Mouse (Mus musculus): ENCODE results near the gene Myocd. TPM values are rescaled to one million over a fixed set of nuclear protein-coding genes. Genes with fewer than 3 reads are reported as not detected.

The Myocd gene
- polyA plus RNA-seq, 1 experiment from 2014 or later: 1.4 TPM

DNA sequence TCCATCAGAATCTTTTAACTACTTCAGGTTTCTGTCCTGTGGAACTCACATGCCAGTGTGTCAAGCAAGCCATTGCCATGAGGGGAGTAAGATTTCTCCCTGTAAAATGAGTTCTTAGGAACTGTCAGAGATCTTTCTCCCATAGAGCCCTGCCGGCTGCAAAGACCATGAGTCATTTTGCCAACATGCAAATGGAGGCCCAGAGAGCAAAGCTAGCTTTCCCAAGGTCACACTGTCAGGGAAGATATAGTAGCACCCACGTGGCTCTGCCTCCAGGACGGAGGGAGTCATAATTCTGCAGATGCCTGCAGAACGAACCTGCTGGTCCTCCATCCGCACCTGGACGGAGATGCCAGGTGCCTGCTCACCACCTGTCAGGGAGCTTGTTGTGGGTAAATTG lies 6.3 kb downstream of the Myocd start:
- no peak overlapping the region for H3K27ac ChIP-seq (ENCODE audit: low read depth, low read length)

DNA sequence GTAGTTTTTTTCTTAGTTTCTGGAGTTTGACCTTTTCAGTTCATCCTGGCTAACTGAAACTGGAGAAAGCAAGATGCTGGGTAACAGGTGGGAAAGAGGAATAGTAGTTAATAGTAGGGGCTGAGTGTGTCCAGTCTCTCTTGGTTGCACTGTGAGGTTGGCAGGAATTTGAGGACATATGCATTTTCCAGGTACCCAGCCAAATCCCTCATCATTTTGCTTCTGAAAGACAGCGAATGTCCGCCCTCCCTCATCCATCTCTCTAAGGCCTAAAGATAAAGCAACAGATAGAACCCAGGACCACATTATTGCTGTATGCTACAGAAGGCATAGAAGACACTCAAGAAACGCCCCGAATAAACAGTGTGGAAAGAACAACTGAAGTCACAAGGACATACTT lies 10.8 kb downstream of the Myocd start:
- no peak overlapping the region for H3K4me2 ChIP-seq
- no peak for DNase-seq (ENCODE audit: low spot score)
- no peaks in the 10 kb centered on the region for H3K27me3 ChIP-seq (replicated peaks; ENCODE audit: control insufficient read depth, insufficient read depth, low read length)
- no peaks in the 10 kb centered on the region for H3K36me3 ChIP-seq (ENCODE audit: control insufficient read depth, insufficient read depth, low read length)
- H3K4me3 ChIP-seq (ENCODE audit: low read depth, low read length): no peak overlapping the region
- no peak overlapping the region for H3K27ac ChIP-seq (ENCODE audit: low read depth, low read length)
- H3K9me3 ChIP-seq (ENCODE audit: control insufficient read depth, low read length): no peaks in the 10 kb centered on the region
- 93% methylated on average over 4 of the region's 4 CpGs for WGBS
- no peak overlapping the region for H3K9ac ChIP-seq (ENCODE audit: low read depth, low read length)
- no peaks in the 10 kb centered on the region for H3K4me1 ChIP-seq (replicated peaks; ENCODE audit: control insufficient read depth, insufficient read depth, low read length)
- no peak for ATAC-seq (replicated peaks; ENCODE audit: low FRiP score)

More for the DNA sequence above, 6.3 kb downstream of the Myocd start:
- 62% methylated on average over 6 of the region's 6 CpGs for WGBS
- no peak overlapping the region for H3K4me2 ChIP-seq
- H3K4me3 ChIP-seq (ENCODE audit: low read depth, low read length): no peak overlapping the region
- H3K27me3 ChIP-seq (replicated peaks; ENCODE audit: control insufficient read depth, insufficient read depth, low read length): no peaks in the 10 kb centered on the region
- DNase-seq (ENCODE audit: low spot score) (no peak), ATAC-seq (replicated peaks; ENCODE audit: low FRiP score) (no peak)
- H3K9me3 ChIP-seq (ENCODE audit: control insufficient read depth, low read length): no peaks in the 10 kb centered on the region
- no peaks in the 10 kb centered on the region for H3K4me1 ChIP-seq (replicated peaks; ENCODE audit: control insufficient read depth, insufficient read depth, low read length)
- no peak overlapping the region for H3K9ac ChIP-seq (ENCODE audit: low read depth, low read length)
- no peaks in the 10 kb centered on the region for H3K36me3 ChIP-seq (ENCODE audit: control insufficient read depth, insufficient read depth, low read length)

DNA sequence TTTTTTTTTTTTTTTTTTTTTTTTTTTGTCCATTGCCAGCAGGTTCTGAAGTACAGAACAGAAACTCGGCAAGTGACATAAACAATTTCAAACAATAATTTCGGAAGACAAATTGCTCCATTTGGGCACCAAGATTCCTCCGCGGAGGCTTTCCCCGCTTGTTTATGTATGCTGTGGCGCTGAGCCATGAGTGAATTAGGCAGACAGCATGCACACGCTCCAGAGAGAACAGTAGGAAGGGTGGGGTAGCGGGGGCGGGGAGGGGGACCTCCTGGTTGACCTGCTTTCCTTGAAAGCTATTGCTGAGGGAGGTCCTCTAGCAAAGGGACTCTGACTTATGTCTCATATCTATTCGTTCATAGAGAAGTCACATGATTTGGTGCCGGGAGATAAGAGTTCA lies 13.6 kb downstream of the Myocd start:
- ATAC-seq (replicated peaks; ENCODE audit: low FRiP score) (no peak), DNase-seq (ENCODE audit: low spot score) (no peak)
- no peaks in the 10 kb centered on the region for H3K36me3 ChIP-seq (ENCODE audit: control insufficient read depth, insufficient read depth, low read length)
- H3K27me3 ChIP-seq (replicated peaks; ENCODE audit: control insufficient read depth, insufficient read depth, low read length): no peaks in the 10 kb centered on the region
- H3K27ac ChIP-seq (ENCODE audit: low read depth, low read length): no peak overlapping the region
- no peak overlapping the region for H3K4me2 ChIP-seq
- no peak overlapping the region for H3K9ac ChIP-seq (ENCODE audit: low read depth, low read length)
- WGBS: 69% methylated on average over 11 of the region's 11 CpGs
- no peak overlapping the region for H3K4me3 ChIP-seq (ENCODE audit: low read depth, low read length)
- H3K4me1 ChIP-seq (replicated peaks; ENCODE audit: control insufficient read depth, insufficient read depth, low read length): no peaks in the 10 kb centered on the region
- no peaks in the 10 kb centered on the region for H3K9me3 ChIP-seq (ENCODE audit: control insufficient read depth, low read length)

DNA sequence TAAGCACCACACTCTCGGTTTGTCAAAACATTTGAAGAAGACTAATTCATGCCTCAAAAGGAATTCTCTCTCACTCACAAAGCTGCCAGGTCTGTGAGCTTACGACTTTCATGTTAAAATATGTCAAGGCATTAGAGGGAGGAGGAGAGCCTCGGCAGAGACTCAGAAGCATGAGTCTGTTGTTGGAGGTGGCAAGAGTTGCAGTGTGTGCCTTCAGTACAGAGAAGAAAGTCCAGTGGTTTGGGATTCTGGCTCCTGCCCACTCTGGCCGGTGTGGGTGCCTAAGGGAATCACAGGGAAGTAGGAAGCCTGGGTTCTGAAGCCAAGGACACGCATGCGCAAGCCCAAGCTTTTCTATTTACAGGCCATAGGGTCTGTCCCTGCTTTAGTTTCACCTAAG lies 14.2 kb downstream of the Myocd start:
- H3K36me3 ChIP-seq (ENCODE audit: control insufficient read depth, insufficient read depth, low read length): no peaks in the 10 kb centered on the region
- WGBS: 74% methylated on average over 6 of the region's 6 CpGs
- no peak overlapping the region for H3K4me3 ChIP-seq (ENCODE audit: low read depth, low read length)
- DNase-seq (ENCODE audit: low spot score) (no peak), ATAC-seq (replicated peaks; ENCODE audit: low FRiP score) (no peak)
- H3K9ac ChIP-seq (ENCODE audit: low read depth, low read length): no peak overlapping the region
- no peak overlapping the region for H3K4me2 ChIP-seq
- H3K27ac ChIP-seq (ENCODE audit: low read depth, low read length): no peak overlapping the region
- H3K27me3 ChIP-seq (replicated peaks; ENCODE audit: control insufficient read depth, insufficient read depth, low read length): no peaks in the 10 kb centered on the region
- H3K4me1 ChIP-seq (replicated peaks; ENCODE audit: control insufficient read depth, insufficient read depth, low read length): no peaks in the 10 kb centered on the region
- no peaks in the 10 kb centered on the region for H3K9me3 ChIP-seq (ENCODE audit: control insufficient read depth, low read length)

DNA sequence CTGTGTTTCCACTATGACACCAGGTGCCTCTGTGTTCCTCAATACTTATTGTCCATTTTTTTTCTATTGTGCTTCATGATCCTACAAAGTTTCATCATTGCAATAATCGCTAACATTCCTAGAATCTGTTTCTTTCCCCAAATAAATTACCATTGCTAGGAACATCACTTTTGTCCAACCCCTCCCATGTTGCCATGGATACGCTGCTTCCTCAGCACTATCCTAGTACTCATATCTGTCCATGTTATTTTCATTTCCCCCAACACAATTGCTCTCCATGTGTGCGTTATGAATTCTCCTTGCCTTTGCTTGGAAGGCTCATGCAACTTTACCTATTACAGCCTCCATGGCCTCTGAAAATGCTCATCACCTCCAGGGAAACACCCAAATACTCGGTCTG lies 19.4 kb downstream of the Myocd start:
- ATAC-seq (replicated peaks; ENCODE audit: low FRiP score) (no peak), DNase-seq (ENCODE audit: low spot score) (no peak)
- no peak overlapping the region for H3K27ac ChIP-seq (ENCODE audit: low read depth, low read length)
- no peaks in the 10 kb centered on the region for H3K36me3 ChIP-seq (ENCODE audit: control insufficient read depth, insufficient read depth, low read length)
- WGBS: 86% methylated on average over 4 of the region's 4 CpGs
- H3K4me2 ChIP-seq: no peak overlapping the region
- H3K27me3 ChIP-seq (replicated peaks; ENCODE audit: control insufficient read depth, insufficient read depth, low read length): no peaks in the 10 kb centered on the region
- H3K4me3 ChIP-seq (ENCODE audit: low read depth, low read length): no peak overlapping the region
- H3K9ac ChIP-seq (ENCODE audit: low read depth, low read length): no peak overlapping the region
- H3K4me1 ChIP-seq (replicated peaks; ENCODE audit: control insufficient read depth, insufficient read depth, low read length): no peaks in the 10 kb centered on the region
- no peaks in the 10 kb centered on the region for H3K9me3 ChIP-seq (ENCODE audit: control insufficient read depth, low read length)

DNA sequence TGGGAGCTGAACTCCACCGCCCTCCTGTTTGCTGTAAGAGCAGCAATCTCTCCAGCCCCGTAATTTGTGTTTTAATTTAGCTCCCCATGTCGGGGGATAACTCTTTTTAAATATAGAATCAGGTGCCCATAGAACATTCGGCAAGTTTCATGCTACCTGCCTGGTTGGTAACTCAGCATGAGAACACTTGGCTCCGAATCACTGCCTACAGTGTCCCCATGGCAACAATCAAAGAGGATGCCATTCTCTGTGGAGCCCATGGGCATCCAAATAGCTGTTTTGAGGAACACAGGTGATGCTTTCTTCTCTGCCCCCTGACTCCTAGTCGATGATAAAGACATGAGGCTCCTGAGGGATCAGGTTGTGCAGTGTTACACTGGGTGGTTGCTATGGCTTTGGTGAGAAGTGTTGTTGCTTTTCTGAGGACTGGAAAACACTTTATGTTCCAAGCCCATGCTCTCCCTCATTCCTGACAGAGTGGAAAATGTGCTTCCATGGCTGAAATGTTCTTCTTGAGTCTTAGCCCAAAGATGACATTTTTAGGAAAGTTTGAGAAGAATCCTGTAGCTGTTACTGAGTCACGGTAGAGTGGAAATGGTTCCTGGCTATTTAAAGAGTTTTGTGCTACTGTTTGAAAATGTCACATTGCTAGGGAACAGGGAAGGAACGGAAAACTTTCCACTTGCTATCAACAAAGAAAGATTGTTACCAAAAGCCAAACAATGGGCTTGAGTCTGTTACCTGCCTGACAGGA lies 23.3 kb downstream of the Myocd start:
- ATAC-seq (replicated peaks; ENCODE audit: low FRiP score): no peak
- WGBS: 79% methylated on average over 8 of the region's 8 CpGs
- no peak overlapping the region for H3K4me3 ChIP-seq (ENCODE audit: low read depth, low read length)

DNA sequence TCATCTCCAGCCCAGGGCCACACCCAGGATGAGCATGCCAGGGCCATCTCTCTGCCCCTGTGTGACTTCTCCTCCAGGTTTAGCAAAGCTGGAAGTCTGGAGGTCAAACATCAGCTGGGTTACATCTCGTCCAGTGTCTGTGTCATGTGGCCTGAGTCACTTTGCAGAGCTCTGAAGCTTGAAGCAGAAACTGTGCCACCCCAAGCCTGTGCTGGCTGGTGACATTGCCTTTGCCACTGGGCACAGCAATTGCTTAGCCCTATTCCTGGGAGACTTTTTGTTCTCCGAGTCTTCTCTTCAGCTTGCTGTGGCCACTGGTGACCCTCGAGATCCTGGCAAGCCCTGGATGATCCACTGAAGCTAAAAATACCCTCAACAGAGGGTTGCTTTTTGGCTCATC lies 26.2 kb downstream of the Myocd start:
- Histone ChIP-seq H3K9me3 (ENCODE audit: control insufficient read depth, low read length) (no peaks in the 10 kb centered on the region), H3K36me3 (ENCODE audit: control insufficient read depth, insufficient read depth, low read length) (no peaks in the 10 kb centered on the region), H3K27ac (ENCODE audit: low read depth, low read length) (no peak overlapping the region), H3K4me2 (no peak overlapping the region), H3K4me1 (replicated peaks; ENCODE audit: control insufficient read depth, insufficient read depth, low read length) (no peaks in the 10 kb centered on the region), H3K9ac (ENCODE audit: low read depth, low read length) (no peak overlapping the region), H3K4me3 (ENCODE audit: low read depth, low read length) (no peak overlapping the region), H3K27me3 (replicated peaks; ENCODE audit: control insufficient read depth, insufficient read depth, low read length) (no peaks in the 10 kb centered on the region)
- ATAC-seq (replicated peaks; ENCODE audit: low FRiP score): no peak
- no peak for DNase-seq (ENCODE audit: low spot score)
- WGBS: 65% methylated on average over 3 of the region's 3 CpGs

More for the DNA sequence above, 23.3 kb downstream of the Myocd start:
- H3K4me2 ChIP-seq: no peak overlapping the region
- no peaks in the 10 kb centered on the region for H3K36me3 ChIP-seq (ENCODE audit: control insufficient read depth, insufficient read depth, low read length)
- DNase-seq (ENCODE audit: low spot score): no peak
- no peak overlapping the region for H3K27ac ChIP-seq (ENCODE audit: low read depth, low read length)
- H3K4me1 ChIP-seq (replicated peaks; ENCODE audit: control insufficient read depth, insufficient read depth, low read length): no peaks in the 10 kb centered on the region
- no peaks in the 10 kb centered on the region for H3K27me3 ChIP-seq (replicated peaks; ENCODE audit: control insufficient read depth, insufficient read depth, low read length)
- no peak overlapping the region for H3K9ac ChIP-seq (ENCODE audit: low read depth, low read length)
- H3K9me3 ChIP-seq (ENCODE audit: control insufficient read depth, low read length): no peaks in the 10 kb centered on the region

DNA sequence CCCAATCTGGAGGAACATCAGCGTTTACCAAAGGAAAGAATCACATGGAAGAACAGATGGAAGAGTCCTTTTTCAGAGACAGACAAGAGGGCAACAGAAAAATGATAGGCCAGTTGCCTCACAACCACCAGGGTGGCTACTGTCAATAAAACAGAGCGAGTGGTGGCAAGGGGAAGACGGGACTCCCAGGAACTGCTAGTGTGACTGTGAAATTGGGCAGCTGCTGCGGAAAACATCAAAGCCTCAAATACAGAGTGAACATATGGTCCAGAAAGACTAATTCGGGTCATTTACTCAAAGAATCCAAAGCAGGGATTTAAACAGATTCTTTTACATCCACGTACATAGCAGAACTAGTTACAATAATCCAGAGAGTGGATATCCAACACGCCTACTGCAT lies 29.3 kb downstream of the Myocd start:
- DNase-seq (ENCODE audit: low spot score): no peak
- Histone ChIP-seq H3K9me3 (ENCODE audit: control insufficient read depth, low read length) (no peaks in the 10 kb centered on the region), H3K4me3 (ENCODE audit: low read depth, low read length) (no peak overlapping the region), H3K27ac (ENCODE audit: low read depth, low read length) (no peak overlapping the region), H3K36me3 (ENCODE audit: control insufficient read depth, insufficient read depth, low read length) (no peaks in the 10 kb centered on the region), H3K4me2 (no peak overlapping the region), H3K4me1 (replicated peaks; ENCODE audit: control insufficient read depth, insufficient read depth, low read length) (no peaks in the 10 kb centered on the region), H3K27me3 (replicated peaks; ENCODE audit: control insufficient read depth, insufficient read depth, low read length) (no peaks in the 10 kb centered on the region), H3K9ac (ENCODE audit: low read depth, low read length) (no peak overlapping the region)
- WGBS: 76% methylated on average over 7 of the region's 7 CpGs
- no peak for ATAC-seq (replicated peaks; ENCODE audit: low FRiP score)

DNA sequence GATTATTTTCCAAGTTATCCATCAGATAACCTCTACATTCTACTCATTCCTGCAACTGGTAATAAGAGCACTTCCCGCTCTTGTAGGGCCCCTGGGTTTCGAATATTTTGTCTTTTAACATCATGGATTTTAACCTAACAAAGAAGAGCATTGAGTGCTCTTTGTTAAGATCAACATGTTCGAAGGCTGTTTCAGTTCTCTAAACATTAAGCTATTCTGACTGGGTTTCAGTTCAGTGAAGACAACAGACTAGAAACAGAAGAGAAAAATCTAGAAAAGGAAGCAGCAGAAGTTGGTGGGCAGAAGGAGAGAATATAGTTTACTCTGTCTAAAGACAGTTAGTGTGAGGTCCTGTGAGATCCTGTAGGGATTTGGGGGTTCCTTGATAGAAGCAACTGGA lies 31.9 kb downstream of the Myocd start:
- no peak for ATAC-seq (replicated peaks; ENCODE audit: low FRiP score)

More for the DNA sequence above, 31.9 kb downstream of the Myocd start:
- Histone ChIP-seq H3K9me3 (ENCODE audit: control insufficient read depth, low read length) (no peaks in the 10 kb centered on the region), H3K36me3 (ENCODE audit: control insufficient read depth, insufficient read depth, low read length) (no peaks in the 10 kb centered on the region), H3K27me3 (replicated peaks; ENCODE audit: control insufficient read depth, insufficient read depth, low read length) (no peaks in the 10 kb centered on the region), H3K4me1 (replicated peaks; ENCODE audit: control insufficient read depth, insufficient read depth, low read length) (no peaks in the 10 kb centered on the region), H3K27ac (ENCODE audit: low read depth, low read length) (no peak overlapping the region), H3K4me3 (ENCODE audit: low read depth, low read length) (no peak overlapping the region), H3K9ac (ENCODE audit: low read depth, low read length) (no peak overlapping the region), H3K4me2 (no peak overlapping the region)
- 79% methylated on average over 3 of the region's 3 CpGs for WGBS
- no peak for DNase-seq (ENCODE audit: low spot score)

All from liver, embryonic 11.5 days (tissue).